Mouse (Mus musculus) embryonic facial prominence, embryonic 15.5 days (tissue): ENCODE measurements at regions not wholly inside any gene's neighbourhood (a gene's known extent, or its start where the extent isn't known, plus 50 kb on each side); places are given as distances from the start of the nearest gene placed in this dataset.
A peak's percentile ranks its signal among the peaks of the same experiment; 100 is the strongest.

Experiments
- ATAC-seq: fragments of 200-750 bp; cut with Nextera tagmentation; 2 replicates; pipeline ENCODE4 v1.8.0; 2017; ENCODE audit warnings: low read depth, moderate TSS enrichment; ENCODE audit not compliant: insufficient number of reproducible peaks, low FRiP score, low TSS enrichment
- H3K27ac ChIP-seq: fragments of 300-500 bp; sonication (generic); replicated peaks from 2 replicates; pipeline ENCODE4 v1.5.1; 2015; ENCODE audit warnings: mild to moderate bottlenecking, inconsistent platforms
- H3K27me3 ChIP-seq: fragments of 300-500 bp; sonication (generic); 2 replicates; pipeline ENCODE4 v1.6.1; 2015; ENCODE audit warnings: inconsistent platforms
- H3K36me3 ChIP-seq: fragments of 300-500 bp; sonication (generic); 2 replicates; pipeline ENCODE4 v1.6.1; 2015; ENCODE audit warnings: mild to moderate bottlenecking, inconsistent platforms
- H3K4me1 ChIP-seq: fragments of 300-500 bp; sonication (generic); 2 replicates; pipeline ENCODE4 v1.6.1; 2015; ENCODE audit warnings: inconsistent platforms
- H3K4me2 ChIP-seq: fragments of 300-500 bp; sonication (generic); replicated peaks from 2 replicates; pipeline ENCODE4 v1.6.1; 2015; ENCODE audit warnings: mild to moderate bottlenecking, inconsistent platforms
- H3K4me3 ChIP-seq: fragments of 300-500 bp; sonication (generic); replicated peaks from 2 replicates; pipeline ENCODE4 v1.5.1; 2015; ENCODE audit warnings: mild to moderate bottlenecking, inconsistent platforms
- H3K9ac ChIP-seq: fragments of 300-500 bp; sonication (generic); 2 replicates; pipeline ENCODE4 v1.6.1; 2015; ENCODE audit warnings: inconsistent platforms
- H3K9me3 ChIP-seq: fragments of 300-500 bp; sonication (generic); replicated peaks from 2 replicates; pipeline ENCODE4 v1.6.1; 2016; ENCODE audit warnings: inconsistent platforms
- WGBS: fragments of 180-500 bp; shearing (Covaris S2); methylation state at CpG from one replicate; pipeline ENCODE4 v1.1.7; 2015; 5-methylcytosine and 5-hydroxymethylcytosine counted together

- H3K4me3 ChIP-seq, result no peak overlapping the region
- H3K9ac ChIP-seq, result no peak overlapping the region
- H3K9me3 ChIP-seq, result no peaks in the 10 kb centered on the region
- no peaks in the 10 kb centered on the region for H3K27me3 ChIP-seq
- no peak for ATAC-seq
- no peak overlapping the region for H3K4me2 ChIP-seq
- no peak overlapping the region for H3K27ac ChIP-seq
- no peaks in the 10 kb centered on the region for H3K4me1 ChIP-seq
- no peaks in the 10 kb centered on the region for H3K36me3 ChIP-seq
- WGBS, result 68% methylated on average over 3 of the region's 3 CpGs
Observed at GRCm38 (mm10) chr17:45945005-45945404, 87.2 kb downstream of the Vegfa start.

DNA sequence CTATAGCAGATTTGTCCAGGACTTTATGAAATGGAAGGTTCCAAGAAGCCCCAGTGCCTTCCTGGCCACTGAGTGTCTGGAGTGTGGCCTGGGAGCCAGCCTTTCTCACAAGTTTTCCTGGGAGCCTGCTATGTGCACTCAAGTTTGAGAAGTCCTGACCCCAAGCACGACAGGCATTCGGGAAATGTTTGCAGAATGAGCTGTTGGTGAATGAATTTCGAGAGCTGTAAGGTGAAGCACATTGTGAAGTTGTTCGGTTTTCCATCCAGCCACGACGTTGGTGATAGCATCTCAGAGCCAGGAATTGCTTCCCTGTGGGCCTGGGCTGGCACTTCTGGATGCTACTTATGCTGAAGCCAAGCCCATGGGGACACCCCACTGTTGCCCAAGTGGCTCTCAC, 88.9 kb downstream of the Vegfa start:
- Histone ChIP-seq H3K9ac (no peak overlapping the region), H3K4me1 (no peaks in the 10 kb centered on the region), H3K4me3 (no peak overlapping the region), H3K9me3 (no peaks in the 10 kb centered on the region), H3K36me3 (no peaks in the 10 kb centered on the region), H3K27ac (no peak overlapping the region), H3K4me2 (no peak overlapping the region), H3K27me3 (no peaks in the 10 kb centered on the region)
- 70% methylated on average over 6 of the region's 6 CpGs for WGBS
- ATAC-seq, result no peak

- Histone ChIP-seq H3K9ac (no peak overlapping the region), H3K4me1 (no peaks in the 10 kb centered on the region), H3K27me3 (no peaks in the 10 kb centered on the region), H3K4me2 (no peak overlapping the region), H3K36me3 (no peaks in the 10 kb centered on the region), H3K27ac (no peak overlapping the region), H3K4me3 (no peak overlapping the region), H3K9me3 (no peaks in the 10 kb centered on the region)
- no peak for ATAC-seq
- 64% methylated on average over 4 of the region's 4 CpGs for WGBS
Observed at GRCm38 (mm10) chr17:45941890-45942375, 90.2 kb downstream of the Vegfa start.

DNA sequence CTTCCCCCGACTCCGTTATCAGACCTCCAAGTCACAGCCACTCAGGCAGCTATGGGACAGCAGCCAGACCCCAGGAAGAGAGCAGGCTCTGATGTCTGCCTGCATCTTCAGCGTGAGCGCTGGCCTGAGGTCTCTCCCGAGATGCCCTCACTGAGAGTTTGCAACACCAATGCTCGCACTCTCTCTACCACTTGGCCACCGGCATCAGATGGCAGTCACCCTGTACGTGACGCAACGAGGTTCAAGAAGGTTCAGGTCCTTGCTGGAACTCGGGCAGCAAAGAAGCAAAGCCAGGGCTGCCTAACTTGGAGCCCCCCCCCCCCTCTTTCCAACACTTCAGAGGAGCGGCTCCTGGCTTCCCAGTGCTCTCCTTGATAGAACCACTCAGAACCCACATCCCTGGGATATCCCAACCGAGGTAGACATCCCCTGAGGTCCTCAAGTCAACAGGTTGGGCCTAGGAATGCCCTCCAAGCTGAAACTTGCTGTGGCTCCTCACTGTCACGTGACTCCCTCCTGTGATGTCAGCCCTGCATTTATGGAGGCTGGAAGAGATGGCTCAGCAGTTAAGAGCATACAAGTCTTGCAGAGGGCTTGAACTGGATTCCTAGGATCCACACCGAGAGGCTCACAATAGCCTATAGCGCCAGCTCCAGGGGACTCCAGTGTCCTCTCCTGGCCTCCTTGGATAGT, 91.9 kb downstream of the Vegfa start:
- ATAC-seq, result no peak
- no peaks in the 10 kb centered on the region for H3K27me3 ChIP-seq
- no peaks in the 10 kb centered on the region for H3K4me1 ChIP-seq
- no peak overlapping the region for H3K4me2 ChIP-seq
- WGBS, result 83% methylated on average over 16 of the region's 16 CpGs
- no peak overlapping the region for H3K4me3 ChIP-seq
- no peaks in the 10 kb centered on the region for H3K36me3 ChIP-seq
- H3K9ac ChIP-seq, result no peak overlapping the region
- H3K9me3 ChIP-seq, result no peaks in the 10 kb centered on the region
- no peak overlapping the region for H3K27ac ChIP-seq

- WGBS, result 48% methylated on average over 1 of the region's 1 CpGs
- Histone ChIP-seq H3K36me3 (no peaks in the 10 kb centered on the region), H3K27ac (no peak overlapping the region), H3K4me2 (no peak overlapping the region), H3K9ac (no peak overlapping the region), H3K9me3 (no peaks in the 10 kb centered on the region), H3K27me3 (no peaks in the 10 kb centered on the region), H3K4me3 (no peak overlapping the region), H3K4me1 (0 out of 2 replicates have a peak, but pooled peaks cover 10% of the 10 kb centered on the region)
- no peak for ATAC-seq
Observed at GRCm38 (mm10) chr17:45938284-45938683, 93.9 kb downstream of the Vegfa start.

GRCm38 (mm10) chr17:45936577-45936976, 95.6 kb downstream of the Vegfa start:
- H3K27me3 ChIP-seq, result no peaks in the 10 kb centered on the region
- no peak for ATAC-seq
- no peaks in the 10 kb centered on the region for H3K9me3 ChIP-seq
- H3K9ac ChIP-seq, result no peak overlapping the region
- H3K27ac ChIP-seq, result no peak overlapping the region
- H3K4me1 ChIP-seq, result peaks cover 18% of the 10 kb centered on the region; the same call in 1 of the 2 replicates
- no peaks in the 10 kb centered on the region for H3K36me3 ChIP-seq
- no peak overlapping the region for H3K4me2 ChIP-seq
- no peak overlapping the region for H3K4me3 ChIP-seq
- 57% methylated on average over 12 of the region's 12 CpGs for WGBS

DNA sequence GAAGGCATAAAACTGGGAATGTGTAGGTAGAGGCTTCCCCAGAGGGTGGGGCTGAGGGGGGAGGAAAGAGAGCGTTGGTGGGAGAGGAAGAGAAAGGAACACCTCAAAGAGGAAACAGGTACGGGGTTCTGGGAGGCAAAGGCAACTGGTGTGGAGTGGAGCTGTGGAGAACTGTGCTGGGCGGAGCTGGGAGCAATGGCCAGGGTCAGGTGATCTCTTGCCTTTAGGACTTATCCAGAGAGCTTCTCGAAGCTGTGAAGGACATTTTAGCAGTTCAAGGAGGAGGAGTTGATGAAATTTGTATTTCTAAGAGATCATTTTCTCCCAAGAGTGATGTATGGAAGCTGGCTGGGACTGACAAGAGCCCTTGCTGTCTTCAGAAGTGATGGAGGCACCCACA, 96.9 kb downstream of the Vegfa start:
- Histone ChIP-seq H3K27ac (no peak overlapping the region), H3K36me3 (no peaks in the 10 kb centered on the region), H3K27me3 (no peaks in the 10 kb centered on the region), H3K4me3 (no peak overlapping the region), H3K9me3 (no peaks in the 10 kb centered on the region), H3K4me2 (no peak overlapping the region), H3K9ac (no peak overlapping the region), H3K4me1 (peaks cover 22% of the 10 kb centered on the region; the same call in 1 of the 2 replicates)
- no peak for ATAC-seq
- WGBS, result 78% methylated on average over 4 of the region's 4 CpGs

GRCm38 (mm10) chr17:45934002-45934401, 98.2 kb downstream of the Vegfa start:
- H3K4me1 ChIP-seq, result peaks cover 31% of the 10 kb centered on the region
- H3K27ac ChIP-seq, result no peak overlapping the region
- ATAC-seq, result no peak
- H3K36me3 ChIP-seq, result no peaks in the 10 kb centered on the region
- H3K4me3 ChIP-seq, result no peak overlapping the region
- no peak overlapping the region for H3K9ac ChIP-seq
- no peaks in the 10 kb centered on the region for H3K27me3 ChIP-seq
- no peak overlapping the region for H3K4me2 ChIP-seq
- WGBS, result 27% methylated on average over 2 of the region's 2 CpGs
- H3K9me3 ChIP-seq, result no peaks in the 10 kb centered on the region

DNA sequence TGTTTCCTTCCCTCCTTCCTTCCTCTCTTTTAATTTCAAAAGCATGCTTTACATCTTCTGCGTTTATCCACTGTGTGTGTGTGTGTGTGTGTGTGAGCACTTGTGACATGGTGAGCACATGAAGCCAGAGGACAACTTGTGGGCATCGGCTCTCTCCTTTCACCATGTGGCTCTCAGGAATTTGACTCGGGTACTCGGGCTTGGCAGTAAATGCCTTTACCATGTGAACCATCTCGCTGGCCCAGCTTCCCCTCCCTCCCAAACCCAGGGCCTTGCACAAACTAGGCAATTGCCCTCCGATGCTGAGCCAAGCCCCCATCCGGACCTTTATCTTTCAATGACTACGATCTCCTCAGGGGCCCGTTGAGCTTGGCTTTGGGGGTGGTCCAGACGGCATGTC, 99.1 kb downstream of the Vegfa start:
- no peak overlapping the region for H3K4me2 ChIP-seq
- peaks cover 32% of the 10 kb centered on the region for H3K4me1 ChIP-seq
- no peak overlapping the region for H3K9ac ChIP-seq
- H3K4me3 ChIP-seq, result no peak overlapping the region
- WGBS, result 31% methylated on average over 10 of the region's 10 CpGs
- no peaks in the 10 kb centered on the region for H3K9me3 ChIP-seq
- no peaks in the 10 kb centered on the region for H3K27me3 ChIP-seq
- H3K36me3 ChIP-seq, result no peaks in the 10 kb centered on the region
- ATAC-seq, result no peak
- no peak overlapping the region for H3K27ac ChIP-seq

DNA sequence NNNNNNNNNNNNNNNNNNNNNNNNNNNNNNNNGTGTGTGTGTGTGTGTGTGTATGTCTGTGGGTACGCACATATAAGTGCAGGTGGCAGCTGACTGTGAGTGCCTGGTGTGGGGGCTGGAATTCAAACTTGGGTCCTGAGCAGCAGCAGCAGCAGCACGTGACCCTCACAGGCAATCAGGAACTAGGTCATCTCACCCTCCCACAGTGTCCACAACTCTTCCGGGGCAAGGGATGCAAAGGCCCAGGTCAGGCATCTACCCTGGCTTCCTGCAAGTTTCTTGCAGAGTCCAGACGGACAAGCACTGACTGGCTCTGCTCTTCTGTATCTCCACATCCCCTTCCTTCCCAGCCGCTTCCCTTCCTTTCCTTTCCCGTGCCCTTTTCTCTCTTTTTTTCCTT, 99.6 kb downstream of the Vegfa start:
- no peak for ATAC-seq
- Histone ChIP-seq H3K36me3 (no peaks in the 10 kb centered on the region), H3K4me1 (peaks cover 32% of the 10 kb centered on the region), H3K27me3 (no peaks in the 10 kb centered on the region), H3K9ac (no peak overlapping the region), H3K9me3 (no peaks in the 10 kb centered on the region), H3K27ac (no peak overlapping the region), H3K4me2 (no peak overlapping the region), H3K4me3 (no peak overlapping the region)
- 66% methylated on average over 6 of the region's 6 CpGs for WGBS

- no peak overlapping the region for H3K4me3 ChIP-seq
- no peaks in the 10 kb centered on the region for H3K36me3 ChIP-seq
- H3K27ac ChIP-seq, result no peak overlapping the region
- H3K9ac ChIP-seq, result no peak overlapping the region
- H3K9me3 ChIP-seq, result no peaks in the 10 kb centered on the region
- H3K4me1 ChIP-seq, result peaks cover 32% of the 10 kb centered on the region
- WGBS, result 47% methylated on average over 7 of the region's 7 CpGs
- no peak overlapping the region for H3K4me2 ChIP-seq
- no peaks in the 10 kb centered on the region for H3K27me3 ChIP-seq
- no peak for ATAC-seq
Observed at GRCm38 (mm10) chr17:45929591-45929990, 102.6 kb downstream of the Vegfa start.

DNA sequence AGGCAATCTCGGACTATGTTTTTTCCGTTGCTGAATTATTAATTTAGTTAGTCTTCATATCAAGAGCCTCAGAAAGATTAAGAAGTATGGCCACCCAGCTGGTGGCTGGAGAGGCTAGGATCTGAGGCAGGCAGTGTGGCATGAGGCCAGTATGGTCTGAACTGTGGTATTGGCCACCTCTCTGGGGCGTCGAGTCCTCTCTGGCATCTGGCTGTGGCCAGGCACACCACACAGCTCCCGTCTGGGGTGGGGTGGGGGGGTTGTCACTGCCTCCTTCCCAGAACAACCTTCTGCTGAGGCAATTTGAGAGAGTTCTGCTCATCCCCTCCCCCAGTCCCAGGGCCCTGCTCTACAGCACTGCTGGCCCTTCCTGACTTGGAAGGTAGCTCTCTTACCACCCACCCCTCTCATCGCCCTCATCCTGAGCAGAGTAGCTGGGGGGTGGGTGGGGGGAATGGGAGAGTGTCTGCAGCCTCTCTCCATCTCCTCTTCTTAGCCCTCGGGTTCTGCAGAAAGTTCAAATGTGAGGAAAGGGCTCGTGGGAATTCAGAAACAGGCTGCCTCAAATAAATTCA, 103.2 kb downstream of the Vegfa start:
- Histone ChIP-seq H3K4me2 (no peak overlapping the region), H3K9me3 (no peaks in the 10 kb centered on the region), H3K36me3 (no peaks in the 10 kb centered on the region), H3K9ac (no peak overlapping the region), H3K4me3 (no peak overlapping the region), H3K27me3 (no peaks in the 10 kb centered on the region), H3K4me1 (peaks cover 30% of the 10 kb centered on the region), H3K27ac (no peak overlapping the region)
- peak; percentile 51; the same call in 1 of the 2 replicates for ATAC-seq
- WGBS, result 35% methylated on average over 8 of the region's 8 CpGs
